Mouse (Mus musculus) erythroblast, adult 5-6 weeks (primary cell): Measurements from ENCODE around the gene Proser2. TPM values are rescaled to one million over a fixed set of nuclear protein-coding genes. Genes with fewer than 3 reads are reported as not detected.

Experiments used
- ATAC-seq: replicated peaks from 2 replicates; pipeline ENCODE4 v1.8.0; 2016; ENCODE audit warnings: moderate number of reproducible peaks, mild to moderate bottlenecking, moderate TSS enrichment, inconsistent platforms; ENCODE audit not compliant: poor library complexity, low FRiP score, severe bottlenecking
- total RNA-seq, 2 experiments: library from RNA; stranded (forward) in 1 of 2; stranded (reverse) in 1 of 2; fragments of 150-400 nt in 1 of 2; fragments of 200-764, 138-1000 nt in 1 of 2; gene quantifications; 2 replicates each; pipeline versions ENCODE4 v1.2.3 to v1.2.4; 2015 to 2017; ENCODE audit warnings: low replicate concordance in 2 of 2

Gene Proser2
- total RNA-seq (2015; ENCODE audit: low replicate concordance) (not detected in 2 replicates), total RNA-seq (2017; ENCODE audit: low replicate concordance) (0.28 TPM in 1 of 2 replicates, not detected in the other)

DNA sequence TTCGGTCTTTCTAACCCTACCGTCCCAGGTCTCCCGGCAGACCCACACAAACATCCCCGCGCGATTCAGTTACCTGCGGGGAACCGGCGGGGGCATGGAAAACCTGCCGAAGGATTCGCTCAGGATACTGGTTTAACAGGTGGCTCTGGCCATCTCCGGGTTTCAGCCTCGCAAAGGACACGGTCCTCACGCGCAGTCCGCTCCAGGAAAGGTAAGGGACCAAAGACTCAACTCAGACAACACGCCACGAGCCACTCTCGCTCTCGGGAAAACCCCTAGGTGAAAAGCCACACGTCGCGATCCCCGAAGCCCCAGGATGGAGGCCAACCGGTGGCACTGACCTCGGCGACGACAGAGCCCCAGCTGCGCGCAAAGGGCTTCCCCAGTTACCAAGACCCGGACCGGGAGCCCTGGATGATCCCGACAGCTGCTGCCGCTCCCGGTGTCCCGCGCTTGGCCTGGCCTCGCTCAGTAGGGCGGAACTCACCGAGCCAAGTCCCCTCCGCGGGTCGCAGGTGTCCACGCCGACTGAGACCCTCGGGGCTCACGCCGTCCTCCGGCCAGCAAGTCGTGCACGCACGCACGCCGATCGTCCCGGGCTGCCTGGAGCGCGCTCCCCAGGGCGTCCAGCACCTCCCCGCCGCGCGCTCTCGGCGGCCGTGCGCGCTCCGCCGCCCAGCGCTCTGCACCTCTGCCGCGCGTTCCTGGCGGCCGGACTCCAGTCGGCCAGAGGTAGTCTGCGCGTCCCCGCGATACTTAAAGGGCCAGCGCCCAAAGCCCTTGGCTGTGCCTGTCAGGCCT lies at the start of gene Proser2:
Gene Proser2 (minus strand): TSS at position 657 of the 801 bp plus-strand sequence.
- ATAC-seq = no peak

- no peak for ATAC-seq
These were observed 49.7 kb upstream of the Proser2 start for GRCm38 (mm10) chr2:6179749-6180117.

DNA sequence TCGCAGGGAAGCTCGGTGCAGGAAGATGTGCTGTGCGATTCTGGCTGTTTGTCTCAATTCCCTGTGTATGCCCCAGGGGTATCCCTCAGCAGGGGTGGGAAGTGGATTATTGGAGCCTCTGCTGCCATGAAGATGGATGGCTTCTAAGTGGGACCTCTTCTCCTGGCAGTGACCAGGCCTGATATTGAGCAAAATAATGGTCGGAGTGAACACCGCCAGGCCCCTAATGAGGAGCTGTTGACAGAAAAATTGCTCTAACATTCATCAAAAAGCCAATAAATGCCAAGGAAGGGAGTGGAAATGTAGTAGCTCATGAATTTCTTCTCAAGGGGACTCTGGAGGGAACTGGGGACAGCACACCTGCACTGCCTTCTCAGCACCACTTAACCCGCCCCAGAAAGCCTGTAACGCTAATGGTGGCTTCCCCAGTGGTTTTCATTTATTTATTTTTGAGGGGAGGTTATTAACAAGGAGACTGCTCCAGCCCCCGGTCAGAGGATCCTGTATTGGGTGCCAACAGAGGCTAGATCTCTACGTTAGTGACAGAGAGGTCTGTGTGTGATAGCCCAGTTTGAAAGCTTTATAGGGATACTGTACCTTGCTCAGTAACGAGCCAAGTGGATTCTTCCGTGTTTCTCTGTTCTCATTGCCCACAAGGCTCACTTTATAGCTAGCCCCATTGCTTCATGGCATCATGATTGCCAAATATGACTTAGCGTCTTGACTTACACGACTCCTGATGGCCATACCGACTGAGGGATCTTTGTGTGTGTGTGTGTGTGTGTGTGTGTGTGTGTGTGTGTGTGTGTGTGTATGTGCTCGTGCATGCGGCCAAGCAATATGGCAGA lies 49.1 kb upstream of the Proser2 start:
- ATAC-seq = no peak

- ATAC-seq = no peak
These were observed 43.0 kb upstream of the Proser2 start for GRCm38 (mm10) chr2:6173013-6173412.

GRCm38 (mm10) chr2:6168560-6168959 lies 38.5 kb upstream of the Proser2 start:
- ATAC-seq = no peak

DNA sequence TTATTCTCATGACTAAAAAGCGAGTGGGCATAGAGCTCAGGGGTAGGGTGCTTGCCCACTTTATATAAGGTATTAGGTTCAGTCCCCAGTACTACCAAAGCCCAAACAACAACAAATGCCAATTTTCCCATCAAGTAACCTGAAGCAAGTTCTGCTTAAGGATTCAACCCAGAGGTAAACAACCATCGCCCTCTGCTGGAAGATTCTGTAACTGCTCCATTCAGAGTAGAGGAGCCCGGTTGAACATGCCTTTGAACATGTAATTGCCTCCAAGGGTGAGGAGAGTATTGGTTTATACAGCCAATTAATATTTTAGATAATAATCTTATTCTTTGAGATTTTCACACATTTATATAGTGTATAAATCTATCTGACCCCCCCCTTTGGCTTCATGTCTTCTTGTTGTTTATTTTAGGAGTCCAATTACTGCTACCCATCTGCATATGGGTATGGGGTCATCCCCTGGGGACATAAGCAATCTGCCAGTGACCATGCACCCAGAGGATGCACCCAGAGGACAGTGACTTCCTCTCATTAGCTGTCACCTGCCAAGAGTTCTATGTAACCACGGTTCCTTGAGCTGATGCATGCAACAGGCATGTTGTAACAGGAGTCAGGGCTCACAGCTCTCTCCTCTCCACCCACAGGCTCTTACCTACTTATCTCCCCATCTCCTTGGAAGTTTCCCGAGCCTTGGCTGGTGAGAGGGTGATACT lies 38.0 kb upstream of the Proser2 start:
- peak; percentile 67 for ATAC-seq

DNA sequence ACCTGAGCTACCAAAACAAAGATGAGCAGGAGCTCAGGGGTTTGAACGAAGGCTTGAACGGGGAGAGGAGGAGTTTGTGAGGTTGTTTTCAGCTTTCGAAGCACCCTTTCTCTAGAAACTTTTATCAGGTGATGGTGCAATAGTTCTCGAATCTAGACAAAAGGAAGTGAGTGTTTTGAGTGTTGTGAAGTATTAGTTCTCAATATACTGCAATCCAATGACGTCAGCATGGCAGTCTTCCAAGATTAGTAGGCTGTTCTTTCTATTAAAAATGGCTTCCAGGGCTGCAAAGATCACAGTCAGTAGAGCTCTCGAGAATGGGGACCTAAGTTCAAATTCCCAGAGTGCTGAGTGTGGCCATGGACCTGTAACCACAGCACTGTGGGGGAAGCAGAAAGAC lies 35.8 kb upstream of the Proser2 start:
- no peak for ATAC-seq

GRCm38 (mm10) chr2:6164606-6165290 lies 34.7 kb upstream of the Proser2 start:
- no peak for ATAC-seq

GRCm38 (mm10) chr2:6162366-6163040 lies 32.5 kb upstream of the Proser2 start:
- no peak for ATAC-seq

- no peak for ATAC-seq
These were observed 29.7 kb upstream of the Proser2 start for GRCm38 (mm10) chr2:6159735-6160134.

DNA sequence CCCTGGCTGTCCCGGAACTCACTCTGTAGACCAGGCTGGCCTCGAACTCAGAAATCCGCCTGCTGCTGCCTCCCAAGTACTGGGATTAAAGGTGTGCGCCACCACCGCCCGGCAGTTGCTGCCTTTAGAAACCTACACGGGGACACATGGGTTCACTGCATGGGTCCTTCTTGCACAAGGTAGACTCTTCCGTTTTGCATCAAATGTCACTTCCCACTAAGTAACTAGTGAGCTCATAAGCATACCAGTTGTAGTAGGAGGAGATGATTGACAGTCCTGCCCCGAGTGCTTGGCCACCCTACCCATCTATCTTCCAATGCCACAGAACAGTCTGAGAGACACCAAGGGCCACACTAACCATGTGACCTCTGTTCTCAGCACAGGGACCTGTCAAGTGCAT lies 29.2 kb upstream of the Proser2 start:
- no peak for ATAC-seq

GRCm38 (mm10) chr2:6157635-6158034 lies 27.6 kb upstream of the Proser2 start:
- no peak for ATAC-seq

GRCm38 (mm10) chr2:6157208-6157607 lies 27.2 kb upstream of the Proser2 start:
- ATAC-seq = no peak

DNA sequence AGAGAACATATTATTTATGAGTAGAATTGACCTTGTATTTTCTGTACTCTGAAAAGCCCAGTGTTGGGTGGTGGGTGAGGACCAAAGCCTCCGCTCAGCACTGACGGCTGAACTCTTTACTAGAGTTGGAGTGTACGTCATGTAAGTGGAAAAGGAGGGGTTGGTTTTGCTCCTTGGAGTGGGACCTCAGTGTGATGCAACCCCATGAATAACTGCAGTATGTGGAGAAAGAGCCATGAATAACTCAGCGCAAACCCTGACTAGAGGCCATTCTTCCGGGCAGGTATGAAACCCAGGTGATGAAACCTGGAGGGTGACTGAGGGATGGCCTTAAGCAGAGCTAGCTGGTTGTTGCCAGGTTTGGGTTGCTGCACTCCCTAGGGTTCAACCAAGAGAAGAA lies 19.8 kb upstream of the Proser2 start:
- ATAC-seq = no peak

DNA sequence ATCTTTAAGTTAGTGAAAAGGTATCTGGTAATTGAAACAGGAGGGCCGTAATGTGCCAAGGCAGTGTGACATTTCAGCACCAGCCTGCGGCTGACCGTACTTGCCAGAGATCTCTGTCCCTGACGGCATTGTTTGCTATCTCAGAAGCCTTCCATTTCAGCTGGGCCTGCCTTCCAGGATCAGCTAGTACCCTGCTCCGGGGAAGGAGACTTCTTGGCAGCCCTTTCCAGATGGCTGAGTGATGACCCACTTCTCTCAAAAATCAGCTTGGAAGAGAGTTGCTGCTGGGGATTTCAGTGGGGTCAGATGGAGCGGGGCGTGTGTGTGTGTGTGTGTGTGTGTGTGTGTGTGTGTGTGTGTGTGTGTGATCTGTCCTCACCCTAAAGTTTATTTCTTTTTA lies 16.9 kb upstream of the Proser2 start:
- no peak for ATAC-seq

GRCm38 (mm10) chr2:6146257-6146656 lies 16.2 kb upstream of the Proser2 start:
- no peak for ATAC-seq

- no peak for ATAC-seq
These were observed 15.6 kb upstream of the Proser2 start for GRCm38 (mm10) chr2:6145611-6146010.

DNA sequence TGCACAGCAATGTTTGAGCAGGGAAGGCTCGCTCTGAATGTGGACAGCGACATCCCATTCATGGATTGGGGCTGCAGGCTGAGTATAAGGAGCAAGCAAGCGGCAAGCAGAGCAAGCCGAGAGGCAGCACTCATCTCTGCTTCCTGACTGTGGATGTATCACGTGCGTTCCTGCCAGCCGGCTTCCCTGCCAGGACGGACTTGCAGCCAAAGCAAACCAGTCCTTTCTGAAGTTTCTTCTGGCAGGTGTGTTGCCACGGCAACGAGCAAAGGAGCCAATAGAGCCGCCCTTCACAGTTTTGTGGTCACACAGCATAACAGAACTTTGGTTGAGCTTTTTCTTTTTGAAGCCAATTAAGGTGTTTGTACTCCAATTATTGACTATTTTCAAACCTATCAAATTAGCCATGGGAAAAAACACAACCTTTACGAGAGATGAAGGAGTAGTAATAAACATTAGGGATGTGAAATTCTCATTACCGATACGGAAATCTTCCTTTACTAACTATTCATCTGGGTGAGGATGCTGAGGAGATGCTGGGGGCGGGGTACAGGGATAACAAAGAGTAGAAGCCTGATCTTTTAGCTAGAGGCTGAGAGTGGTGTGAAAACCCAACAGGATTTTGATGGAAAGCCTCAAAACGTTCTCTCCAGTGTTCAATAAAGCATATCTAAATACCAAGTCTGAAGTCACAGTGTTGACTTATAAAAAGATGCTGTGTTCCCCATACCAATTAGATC lies 13.1 kb upstream of the Proser2 start:
- ATAC-seq = no peak
